Mouse (Mus musculus): ENCODE data around the gene Mrpl18. TPM values are rescaled to one million over a fixed set of nuclear protein-coding genes. Genes with fewer than 3 reads are reported as not detected.

Gene Mrpl18
- polyA plus RNA-seq, 1 experiment from 2014 or later, result 158 TPM

DNA sequence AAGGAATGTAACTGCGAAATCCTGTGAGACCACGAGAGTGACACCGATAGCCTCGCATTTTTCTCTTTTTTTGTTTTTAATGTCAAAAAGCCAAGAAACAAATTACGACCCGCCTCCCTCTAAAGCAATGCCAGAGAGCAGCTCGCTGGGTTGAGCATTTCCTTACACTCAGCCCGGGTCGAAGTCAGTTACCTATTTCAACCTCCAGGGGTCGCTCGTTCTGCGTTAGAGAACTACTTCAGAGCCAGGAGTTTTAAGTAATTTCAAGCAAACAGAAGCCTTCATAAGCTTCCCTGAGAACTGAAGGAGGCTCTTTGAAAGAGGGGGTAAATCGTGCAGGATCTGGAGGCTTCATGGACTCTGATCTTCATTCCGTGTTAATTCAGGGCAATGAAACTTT lies 36.0 kb downstream of the Mrpl18 start:
- H3K4me1 ChIP-seq, result peaks cover 2% of the 10 kb centered on the region; the same call in 1 of the 2 replicates
- no peaks in the 10 kb centered on the region for H3K36me3 ChIP-seq
- no peak overlapping the region for H3K27ac ChIP-seq (replicated peaks)
- no peaks in the 10 kb centered on the region for H3K9me3 ChIP-seq
- H3K9ac ChIP-seq (replicated peaks), result no peak overlapping the region; the same call in 1 of the 2 replicates
- H3K4me3 ChIP-seq, result no peak overlapping the region
- 3% methylated on average over 14 of the region's 14 CpGs for WGBS
- peak; percentile 52; the same call in 1 of the 2 replicates for ATAC-seq (ENCODE audit: low FRiP score, low read depth)
- H3K4me2 ChIP-seq (replicated peaks), result peak overlapping the region; percentile 27; the same call in 1 of the 2 replicates
- 0 out of 2 replicates have a peak, but pooled peaks cover 7% of the 10 kb centered on the region for H3K27me3 ChIP-seq

DNA sequence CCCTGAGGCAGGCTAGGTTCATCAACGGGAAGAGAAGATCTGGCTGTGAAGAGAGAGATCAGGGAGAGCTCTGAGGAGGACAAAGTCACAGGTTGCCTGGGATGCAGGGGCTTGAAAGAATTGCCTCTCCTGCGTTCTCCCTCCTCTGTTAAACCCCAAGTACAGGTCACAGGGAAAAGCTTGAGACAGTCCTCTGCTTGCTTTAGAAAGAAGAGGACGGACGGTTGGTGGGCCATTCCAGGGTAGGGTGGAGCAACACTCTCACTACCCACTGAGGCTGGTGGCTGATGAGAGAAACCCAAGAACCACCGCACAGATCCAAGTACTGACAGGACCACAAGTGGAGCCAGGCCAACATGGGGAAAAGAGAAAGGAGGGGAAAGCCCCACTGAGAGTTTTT lies 40.4 kb downstream of the Mrpl18 start, which contains the start of gene Mrgprh:
TSS of gene Mrgprh (plus strand) at position 301 of the 400 bp plus-strand sequence.
- 81% methylated on average over 5 of the region's 5 CpGs for WGBS
- Histone ChIP-seq H3K4me3 (no peak within 1 kb of the TSS), H3K36me3 (no peaks in the 10 kb centered on the region), H3K4me2 (replicated peaks) (no peak within 1 kb of the TSS), H3K27me3 (0 out of 2 replicates have a peak, but pooled peaks cover 7% of the 10 kb centered on the region), H3K9ac (replicated peaks) (no peak within 1 kb of the TSS), H3K27ac (replicated peaks) (no peak within 1 kb of the TSS), H3K9me3 (no peaks in the 10 kb centered on the region), H3K4me1 (peaks cover 2% of the 10 kb centered on the region; the same call in 1 of the 2 replicates)
- ATAC-seq (ENCODE audit: low FRiP score, low read depth), result no peak

DNA sequence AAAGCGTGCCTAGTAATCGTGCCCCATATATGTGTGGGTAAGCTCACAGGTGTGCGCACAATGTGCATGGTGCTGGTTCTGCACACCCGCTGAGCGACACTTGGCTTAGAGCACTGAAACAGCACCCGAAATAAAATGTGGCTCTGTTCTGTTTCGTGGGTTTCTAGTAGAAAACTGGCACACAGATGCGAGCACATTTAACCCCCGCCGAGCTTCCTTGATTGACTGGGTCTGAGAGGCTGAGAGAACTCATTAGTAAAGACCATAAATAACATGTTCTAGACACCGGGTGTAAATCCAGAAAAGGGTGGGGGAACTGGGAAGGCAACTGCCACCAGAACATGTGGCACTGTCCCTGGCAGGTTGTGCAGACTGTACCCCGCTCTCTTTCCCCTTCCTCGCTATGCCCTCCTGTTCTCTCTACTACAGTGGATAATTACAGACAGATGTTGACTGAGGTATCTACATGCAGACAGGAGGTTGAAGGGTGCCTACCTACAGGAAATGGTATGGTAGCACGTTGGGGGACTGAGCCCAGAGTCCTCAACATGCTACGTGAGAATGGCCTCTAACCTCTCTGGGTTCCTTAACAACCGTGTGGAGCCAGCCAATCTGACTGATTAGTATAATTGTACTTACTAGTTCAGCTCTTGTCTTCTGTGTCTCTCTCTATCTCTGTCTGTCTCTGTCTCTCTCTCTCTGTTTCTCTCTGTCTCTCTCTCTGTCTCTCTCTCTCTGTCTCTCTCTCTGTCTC lies 43.7 kb downstream of the Mrpl18 start:
- Histone ChIP-seq H3K4me2 (replicated peaks) (no peak overlapping the region), H3K36me3 (no peaks in the 10 kb centered on the region), H3K27ac (replicated peaks) (no peak overlapping the region), H3K9ac (replicated peaks) (no peak overlapping the region), H3K27me3 (no peaks in the 10 kb centered on the region), H3K9me3 (no peaks in the 10 kb centered on the region), H3K4me1 (no peaks in the 10 kb centered on the region), H3K4me3 (no peak overlapping the region)
- no peak for ATAC-seq (ENCODE audit: low FRiP score, low read depth)
- 79% methylated on average over 16 of the region's 16 CpGs for WGBS

DNA sequence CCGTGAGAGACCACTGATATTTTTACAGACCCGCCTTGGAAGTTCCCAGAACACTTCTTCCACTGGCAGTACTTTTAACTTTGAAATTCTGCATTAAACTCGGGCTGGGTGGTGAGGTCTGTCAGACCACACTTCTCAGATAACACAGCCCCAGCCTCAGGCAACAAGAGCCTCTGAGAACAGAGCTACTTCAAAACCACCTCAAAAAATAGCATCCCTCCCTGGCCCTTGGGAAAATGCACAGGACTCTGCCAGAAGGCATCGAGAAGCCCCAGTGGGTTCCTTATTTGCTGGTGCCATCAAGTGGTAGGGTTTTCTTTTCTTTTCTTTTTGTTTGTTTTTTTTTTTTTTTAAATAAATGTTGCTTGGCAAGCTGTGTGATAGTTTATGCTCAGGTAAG lies 47.5 kb downstream of the Mrpl18 start:
- Histone ChIP-seq H3K4me3 (no peak overlapping the region), H3K9ac (replicated peaks) (no peak overlapping the region), H3K4me1 (no peaks in the 10 kb centered on the region), H3K36me3 (no peaks in the 10 kb centered on the region), H3K27me3 (no peaks in the 10 kb centered on the region), H3K4me2 (replicated peaks) (no peak overlapping the region), H3K9me3 (no peaks in the 10 kb centered on the region), H3K27ac (replicated peaks) (no peak overlapping the region)
- ATAC-seq (ENCODE audit: low FRiP score, low read depth), result no peak
- 57% methylated on average over 4 of the region's 4 CpGs for WGBS

DNA sequence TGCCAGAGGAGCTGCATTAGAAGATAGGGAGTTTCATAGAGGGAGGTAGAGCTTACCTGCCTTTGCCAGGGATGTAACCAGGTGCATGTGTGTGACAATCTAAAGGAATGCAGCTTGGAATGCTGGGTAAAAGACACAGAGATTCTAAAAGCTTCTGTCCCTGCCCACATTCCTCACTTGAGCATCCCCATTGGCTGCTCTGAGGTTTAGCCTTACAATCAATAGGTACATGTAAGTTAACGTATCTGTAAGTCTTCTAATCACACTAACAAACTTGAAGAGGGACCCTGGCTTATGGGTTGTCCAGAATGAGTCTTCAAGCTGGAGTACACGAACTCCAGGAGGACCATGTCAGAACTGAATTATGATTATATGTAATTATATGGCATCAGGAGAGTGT lies 48.1 kb downstream of the Mrpl18 start, which contains the start of gene Mas1:
TSS of gene Mas1 (minus strand) at position 101 of the 400 bp plus-strand sequence.
- no peak within 1 kb of the TSS for H3K4me3 ChIP-seq
- H3K4me1 ChIP-seq, result no peaks in the 10 kb centered on the region
- H3K27ac ChIP-seq (replicated peaks), result no peak within 1 kb of the TSS
- 55% methylated on average over 2 of the region's 2 CpGs for WGBS
- H3K9me3 ChIP-seq, result no peaks in the 10 kb centered on the region
- H3K27me3 ChIP-seq, result no peaks in the 10 kb centered on the region
- no peak within 1 kb of the TSS for H3K9ac ChIP-seq (replicated peaks)
- no peaks in the 10 kb centered on the region for H3K36me3 ChIP-seq
- no peak within 1 kb of the TSS for H3K4me2 ChIP-seq (replicated peaks)
- no peak for ATAC-seq (ENCODE audit: low FRiP score, low read depth)

DNA sequence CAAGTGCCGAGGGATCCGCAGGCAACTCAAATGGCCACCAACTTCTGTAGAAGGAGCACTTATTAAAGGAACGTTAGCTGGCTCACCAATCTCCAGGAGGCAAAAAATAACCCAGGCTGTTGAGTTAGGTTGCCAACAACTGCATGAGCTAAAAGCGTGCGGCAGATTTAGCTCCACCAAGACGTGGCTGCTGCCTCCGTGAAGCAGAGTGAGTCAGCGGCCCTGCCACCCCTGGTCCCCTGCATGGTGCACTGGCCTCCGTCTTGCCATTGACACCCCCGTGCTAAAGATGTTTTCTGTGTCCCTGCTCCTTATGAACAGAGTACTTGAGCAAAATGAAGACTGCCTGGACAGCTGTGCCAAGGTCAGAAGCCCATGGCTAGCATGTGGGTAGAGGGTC lies 49.3 kb downstream of the Mrpl18 start:
- no peaks in the 10 kb centered on the region for H3K27me3 ChIP-seq
- H3K4me1 ChIP-seq, result no peaks in the 10 kb centered on the region
- H3K4me3 ChIP-seq, result no peak overlapping the region
- no peak overlapping the region for H3K27ac ChIP-seq (replicated peaks)
- WGBS, result 82% methylated on average over 10 of the region's 10 CpGs
- no peaks in the 10 kb centered on the region for H3K9me3 ChIP-seq
- ATAC-seq (ENCODE audit: low FRiP score, low read depth), result no peak
- H3K36me3 ChIP-seq, result no peaks in the 10 kb centered on the region
- no peak overlapping the region for H3K9ac ChIP-seq (replicated peaks)
- no peak overlapping the region for H3K4me2 ChIP-seq (replicated peaks)

DNA sequence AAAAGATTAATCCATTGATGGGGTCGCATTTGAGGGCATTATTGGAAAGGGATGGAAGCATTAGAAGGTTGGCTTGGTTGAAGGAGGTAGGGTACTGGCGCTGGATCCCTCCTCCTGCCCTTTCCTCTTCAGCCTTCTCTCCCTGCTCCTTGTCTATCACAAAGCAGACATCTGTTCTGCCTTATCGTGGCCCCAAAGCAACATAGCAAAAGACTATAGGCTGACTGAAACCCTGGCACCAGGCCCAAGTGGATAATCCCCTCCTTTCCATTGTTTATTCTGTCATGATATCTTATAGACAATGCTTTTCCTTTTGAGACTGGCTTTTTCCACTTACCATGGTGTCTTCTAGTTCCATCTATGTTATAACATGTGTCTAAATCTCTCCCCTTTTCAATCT lies 50.7 kb downstream of the Mrpl18 start:
- no peak overlapping the region for H3K27ac ChIP-seq (replicated peaks)
- H3K4me3 ChIP-seq, result no peak overlapping the region
- no peak overlapping the region for H3K9ac ChIP-seq (replicated peaks)
- no peaks in the 10 kb centered on the region for H3K36me3 ChIP-seq
- no peaks in the 10 kb centered on the region for H3K9me3 ChIP-seq
- H3K27me3 ChIP-seq, result no peaks in the 10 kb centered on the region
- H3K4me2 ChIP-seq (replicated peaks), result no peak overlapping the region
- WGBS, result 51% methylated on average over 3 of the region's 3 CpGs
- ATAC-seq (ENCODE audit: low FRiP score, low read depth), result no peak
- H3K4me1 ChIP-seq, result no peaks in the 10 kb centered on the region

DNA sequence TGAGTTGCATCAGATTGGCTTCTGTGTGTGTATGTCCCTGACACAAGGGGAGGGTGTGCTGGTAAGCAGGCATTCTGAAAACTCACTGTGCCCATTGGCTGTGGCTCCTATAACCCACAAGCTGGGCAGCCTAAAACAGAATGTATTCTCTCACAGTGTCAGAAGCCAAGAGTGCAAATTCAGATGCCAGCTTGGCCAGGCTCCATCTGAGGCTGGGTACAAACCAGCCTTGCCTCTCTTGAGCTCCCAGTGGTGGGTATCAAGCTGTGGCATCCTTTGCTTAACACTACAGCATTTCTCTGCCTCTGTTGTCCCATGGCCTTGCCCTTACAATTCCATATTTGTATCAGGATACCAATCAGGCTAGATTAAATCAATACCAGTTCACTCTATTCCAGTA lies 52.0 kb downstream of the Mrpl18 start:
- H3K36me3 ChIP-seq, result no peaks in the 10 kb centered on the region
- H3K4me3 ChIP-seq, result no peak overlapping the region
- no peaks in the 10 kb centered on the region for H3K27me3 ChIP-seq
- no peak overlapping the region for H3K4me2 ChIP-seq (replicated peaks)
- no peaks in the 10 kb centered on the region for H3K4me1 ChIP-seq
- no peaks in the 10 kb centered on the region for H3K9me3 ChIP-seq
- no peak overlapping the region for H3K27ac ChIP-seq (replicated peaks)
- ATAC-seq (ENCODE audit: low FRiP score, low read depth), result no peak
- no peak overlapping the region for H3K9ac ChIP-seq (replicated peaks)

Small RNA genes within 50 kb of the gene (microRNA-seq; reads per million reads assigned to microRNA genes)
- not detected for gene Gm24085

Other genes starting within 250 kb of the Mrpl18 start
- not detected in 2 replicates for gene Slc22a1, start 240.5 kb downstream of the Mrpl18 start, polyA plus RNA-seq (2016; fragmentation: Nextera tagmentation; extraction: Ambion mirVana)
- gene Igf2r, start 146.7 kb downstream of the Mrpl18 start, polyA plus RNA-seq (2016; fragmentation: Nextera tagmentation; extraction: Ambion mirVana), result 20.4 and 20.7 TPM in 2 replicates
- 0.20 and 0.55 TPM in 2 replicates for gene Mas1, start 48.2 kb downstream of the Mrpl18 start, polyA plus RNA-seq (2016; fragmentation: Nextera tagmentation; extraction: Ambion mirVana)
- not detected in 2 replicates for gene Mrgprh, start 40.3 kb downstream of the Mrpl18 start, polyA plus RNA-seq (2016; fragmentation: Nextera tagmentation; extraction: Ambion mirVana)
- gene Pnldc1, start 6.1 kb downstream of the Mrpl18 start, polyA plus RNA-seq (2016; fragmentation: Nextera tagmentation; extraction: Ambion mirVana), result 1.2 and 1.8 TPM in 2 replicates
- gene Tcp1, start 644 bp downstream of the Mrpl18 start, polyA plus RNA-seq (2016; fragmentation: Nextera tagmentation; extraction: Ambion mirVana), result 455 and 463 TPM in 2 replicates
- gene Acat3, start 24.3 kb upstream of the Mrpl18 start, polyA plus RNA-seq (2016; fragmentation: Nextera tagmentation; extraction: Ambion mirVana), result 1.3 and 1.4 TPM in 2 replicates
- 393 and 402 TPM in 2 replicates for gene Acat2, start 44.4 kb upstream of the Mrpl18 start, polyA plus RNA-seq (2016; fragmentation: Nextera tagmentation; extraction: Ambion mirVana)
- gene Wtap, start 77.8 kb upstream of the Mrpl18 start, polyA plus RNA-seq (2016; fragmentation: Nextera tagmentation; extraction: Ambion mirVana), result 118 and 132 TPM in 2 replicates
- gene Sod2, start 90.5 kb upstream of the Mrpl18 start, polyA plus RNA-seq (2016; fragmentation: Nextera tagmentation; extraction: Ambion mirVana), result 98.8 and 110 TPM in 2 replicates
- gene Gpr31b, start 136.0 kb upstream of the Mrpl18 start, polyA plus RNA-seq (2016; fragmentation: Nextera tagmentation; extraction: Ambion mirVana), result not detected in 2 replicates
- not detected in 2 replicates for gene Tcp10b, start 144.8 kb upstream of the Mrpl18 start, polyA plus RNA-seq (2016; fragmentation: Nextera tagmentation; extraction: Ambion mirVana)
- gene Unc93a, start 215.5 kb upstream of the Mrpl18 start, polyA plus RNA-seq (2016; fragmentation: Nextera tagmentation; extraction: Ambion mirVana), result not detected in 2 replicates

Data from midbrain, embryonic 12.5 days (tissue).